Mouse (Mus musculus) liver (tissue): ENCODE results near the gene Tchh.
"Not testable (repeated sequence)": the region's sequence is repeated elsewhere in the genome, so short reads cannot be mapped to it uniquely, and the experiment has no call there.

ENCODE experiments used
- DNase-seq: peaks from one replicate; pipeline ENCODE4 v3.0.0-alpha.2; 2020; ENCODE audit warnings: mixed read lengths

Tchh gene

GRCm38 (mm10) chr3:93494774-93495173, 52.6 kb downstream of the Tchh start:
- not testable (repeated sequence) for DNase-seq

DNA sequence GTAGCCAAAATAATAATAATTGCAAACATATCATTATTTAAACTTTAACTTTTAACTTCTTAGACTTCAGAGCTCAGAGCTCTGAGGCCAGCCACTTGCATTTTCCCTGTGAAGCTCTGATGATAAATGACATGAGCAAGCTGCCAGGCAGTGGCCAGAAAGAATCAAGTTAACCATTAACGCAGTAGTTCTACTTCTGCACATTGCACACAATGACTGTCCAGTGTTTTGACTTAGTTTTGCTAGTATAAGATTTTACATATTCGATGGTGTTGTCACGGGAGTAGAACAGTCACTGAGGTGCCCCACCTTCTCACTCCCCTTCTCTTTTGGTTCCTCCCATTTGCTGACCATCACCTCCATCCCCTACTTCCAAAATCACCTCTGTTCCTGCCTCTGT, 55.0 kb downstream of the Tchh start:
- no peak for DNase-seq
